Comparison of ENCODE assay signal across 8 mouse cellular contexts in the genomic region with DNA sequence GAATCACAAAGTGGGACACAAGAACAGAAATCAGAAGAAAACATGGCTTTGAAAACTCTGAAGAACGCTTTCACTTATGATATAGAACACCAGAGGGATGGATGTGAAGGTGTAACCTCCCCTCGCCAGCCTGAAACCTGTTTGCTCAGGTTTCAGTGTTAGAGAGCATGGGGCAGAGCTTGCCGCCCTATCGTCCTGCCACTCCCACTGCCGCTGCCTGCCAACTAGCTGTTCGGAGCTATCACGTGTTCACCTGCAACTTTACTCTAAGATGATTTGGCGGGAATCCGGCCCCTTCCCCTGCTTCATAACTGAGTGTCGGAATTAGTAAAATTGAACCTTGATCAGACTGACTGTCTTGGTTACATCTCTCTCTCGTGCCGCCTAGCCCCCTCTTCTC. TPM values are rescaled to one million over a fixed set of nuclear protein-coding genes. Genes with fewer than 3 reads are reported as not detected.
DNase-seq lines count a peak whose midpoint lies in the region; ATAC-seq and TF ChIP-seq lines count a peak whose summit lies in the region.
"Not testable (repeated sequence)": the region's sequence is repeated elsewhere in the genome, so short reads cannot be mapped to it uniquely, and the experiment has no call there.
"Had no signal": no experiment of that assay in that cellular context is flagged by ENCODE, and none has a peak within 500 bp of the region (broad histone marks: within the 10 kb centered on the region; RNA-seq: fewer than 3 reads in every experiment).

No protein-coding gene starts in this region.

- H3K4me1 ChIP-seq in embryonic facial prominence, embryonic 14.5 days (ENCODE audit: control insufficient read depth, insufficient read depth, low read length); heart, embryonic 14.5 days (ENCODE audit: control insufficient read depth in 2 of 2, insufficient read depth in 2 of 2, low read length in 2 of 2); intestine, embryonic 15.5 days (replicated peaks); liver, postnatal 0 days (ENCODE audit: insufficient read depth); stomach, embryonic 14.5 days (ENCODE audit: control insufficient read depth, insufficient read depth, low read length): not testable (repeated sequence)
- H3K4me1 ChIP-seq in liver, embryonic 12.5 days = peaks cover 13% of the 10 kb centered on the region; the same call in 1 of the 2 replicates

- not testable (repeated sequence) for H3K9ac ChIP-seq in embryonic facial prominence, embryonic 14.5 days (ENCODE audit: low read depth, low read length); heart, embryonic 14.5 days (ENCODE audit: low read length); intestine, embryonic 15.5 days; liver, embryonic 12.5 days; liver, postnatal 0 days (replicated peaks); stomach, embryonic 14.5 days (replicated peaks; ENCODE audit: low read depth, low read length)

- not testable (repeated sequence) for H3K36me3 ChIP-seq in embryonic facial prominence, embryonic 14.5 days (ENCODE audit: control insufficient read depth, insufficient read depth, low read length); heart, embryonic 14.5 days (ENCODE audit: control insufficient read depth, insufficient read depth, low read length); intestine, embryonic 15.5 days; liver, embryonic 12.5 days; liver, postnatal 0 days (replicated peaks; ENCODE audit: insufficient read depth, low read length); stomach, embryonic 14.5 days (ENCODE audit: control insufficient read depth, insufficient read depth, low read length)

- ATAC-seq in embryonic facial prominence, embryonic 14.5 days (ENCODE audit: low read depth); heart, embryonic 14.5 days (ENCODE audit: insufficient number of reproducible peaks, insufficient read depth, low FRiP score, low read depth); liver, embryonic 12.5 days; stomach, embryonic 14.5 days (ENCODE audit: insufficient number of reproducible peaks, insufficient read depth, low FRiP score, low read depth): not testable (repeated sequence)
- ATAC-seq in intestine, embryonic 15.5 days = peak; percentile 83
- ATAC-seq in liver, postnatal 0 days = peak; percentile 56

- WGBS in embryonic facial prominence, embryonic 14.5 days = 46% methylated on average over 12 of the region's 12 CpGs
- WGBS in heart, embryonic 14.5 days = 34% methylated on average over 12 of the region's 12 CpGs
- WGBS in intestine, embryonic 15.5 days = 41% methylated on average over 12 of the region's 12 CpGs
- 40% methylated on average over 12 of the region's 12 CpGs for WGBS in liver, embryonic 12.5 days (ENCODE audit: insufficient replicate concordance)
- WGBS in liver, postnatal 0 days (ENCODE audit: insufficient replicate concordance) = 48% methylated on average over 12 of the region's 12 CpGs
- WGBS in stomach, embryonic 14.5 days = 48% methylated on average over 12 of the region's 12 CpGs

- not testable (repeated sequence) for H3K27me3 ChIP-seq in embryonic facial prominence, embryonic 14.5 days (replicated peaks; ENCODE audit: control insufficient read depth, insufficient read depth, low read length); heart, embryonic 14.5 days (ENCODE audit: control insufficient read depth, insufficient read depth, low read length); intestine, embryonic 15.5 days (replicated peaks); liver, embryonic 12.5 days (replicated peaks); liver, postnatal 0 days (ENCODE audit: insufficient read depth, low read length); stomach, embryonic 14.5 days (ENCODE audit: control insufficient read depth, insufficient read depth, low read length)

- H3K4me2 ChIP-seq in embryonic facial prominence, embryonic 14.5 days (ENCODE audit: low read depth, low read length) = not testable (repeated sequence)
- peak overlapping the region; percentile 41 for H3K4me2 ChIP-seq in heart, embryonic 14.5 days (ENCODE audit: low read length)
- H3K4me2 ChIP-seq in intestine, embryonic 15.5 days (replicated peaks) = peak overlapping the region; percentile 37
- peak overlapping the region; percentile 43 for H3K4me2 ChIP-seq in liver, embryonic 12.5 days
- peak overlapping the region; percentile 19; the same call in 1 of the 2 replicates for H3K4me2 ChIP-seq in liver, postnatal 0 days (ENCODE audit: low read depth, low read length)
- H3K4me2 ChIP-seq in stomach, embryonic 14.5 days (replicated peaks; ENCODE audit: low read depth, low read length) = peak overlapping the region; percentile 17; the same call in 1 of the 2 replicates

- not testable (repeated sequence) for H3K27ac ChIP-seq in embryonic facial prominence, embryonic 14.5 days (replicated peaks; ENCODE audit: low read depth, low read length); heart, embryonic 14.5 days (replicated peaks in 1 of 2; ENCODE audit: control insufficient read depth in 1 of 2, insufficient read depth in 1 of 2, low read depth in 2 of 2, low read length in 2 of 2); liver, embryonic 12.5 days; liver, postnatal 0 days (ENCODE audit: low read depth); stomach, embryonic 14.5 days (ENCODE audit: low read length)
- H3K27ac ChIP-seq in intestine, embryonic 15.5 days = 0 out of 2 replicates have a peak overlapping the region, but pooled peaks have one; percentile 19

- peak; percentile 15 for DNase-seq in embryonic facial prominence, embryonic 14.5 days (ENCODE audit: low spot score)
- peak; percentile 32 for DNase-seq in kidney, adult 9 months
- not testable (repeated sequence) for DNase-seq in liver, postnatal 0 days

- not testable (repeated sequence) for H3K4me3 ChIP-seq in embryonic facial prominence, embryonic 14.5 days (ENCODE audit: low read depth, low read length); heart, embryonic 14.5 days (ENCODE audit: control insufficient read depth in 1 of 2, insufficient read depth in 1 of 2, low read depth in 1 of 2, low read length in 2 of 2); liver, embryonic 12.5 days; liver, postnatal 0 days (ENCODE audit: low read depth, low read length); stomach, embryonic 14.5 days (ENCODE audit: low read depth, low read length)
- H3K4me3 ChIP-seq in intestine, embryonic 15.5 days (replicated peaks) = 0 out of 2 replicates have a peak overlapping the region, but pooled peaks have one; percentile 1

- not testable (repeated sequence) for TF ChIP-seq CTCF in liver, postnatal 0 days (IDR thresholded peaks at IDR 0.05; ENCODE audit: low read depth)

- TF ChIP-seq EP300 in liver, postnatal 0 days (IDR thresholded peaks at IDR 0.05; ENCODE audit: low read depth) = not testable (repeated sequence)

- not testable (repeated sequence) for H3K9me3 ChIP-seq in embryonic facial prominence, embryonic 14.5 days (ENCODE audit: control insufficient read depth, low read length); heart, embryonic 14.5 days (ENCODE audit: control insufficient read depth, low read length); intestine, embryonic 15.5 days; liver, embryonic 12.5 days (replicated peaks); liver, postnatal 0 days (ENCODE audit: low read length); stomach, embryonic 14.5 days (ENCODE audit: control insufficient read depth, low read depth, low read length)

RNA-seq across cellular contexts. Expression of a gene that starts 19.8 kb away (rescaled TPM):
- polyA plus RNA-seq in embryonic facial prominence, embryonic 14.5 days (2014; fragmentation: Nextera tagmentation; extraction: Ambion mirVana) = 4.0 and 4.4 TPM in 2 replicates
- 1.5 and 1.7 TPM in 2 replicates for polyA plus RNA-seq in heart, embryonic 14.5 days (2014; fragmentation: Nextera tagmentation; extraction: Ambion mirVana)
- polyA plus RNA-seq in intestine, embryonic 15.5 days (2015; fragmentation: Nextera tagmentation; extraction: Ambion mirVana) = 3.3 and 3.7 TPM in 2 replicates
- 1.9 and 2.2 TPM in 2 replicates for polyA plus RNA-seq in liver, embryonic 12.5 days (2016; fragmentation: Nextera tagmentation; extraction: Ambion mirVana)
- 5.4 and 7.0 TPM in 2 replicates for polyA plus RNA-seq in liver, postnatal 0 days (2015; fragmentation: Nextera tagmentation; extraction: Ambion mirVana)
- 3.8 and 5.1 TPM in 2 replicates for polyA plus RNA-seq in stomach, embryonic 14.5 days (2014; fragmentation: Nextera tagmentation; extraction: Ambion mirVana)

RNA-seq across cellular contexts. Expression of a gene that starts 19.9 kb away (rescaled TPM):
- polyA plus RNA-seq in embryonic facial prominence, embryonic 14.5 days (2014; fragmentation: Nextera tagmentation; extraction: Ambion mirVana) = 11.5 and 12.3 TPM in 2 replicates
- polyA plus RNA-seq in heart, embryonic 14.5 days (2014; fragmentation: Nextera tagmentation; extraction: Ambion mirVana) = 5.1 and 6.4 TPM in 2 replicates
- 7.4 and 9.3 TPM in 2 replicates for polyA plus RNA-seq in intestine, embryonic 15.5 days (2015; fragmentation: Nextera tagmentation; extraction: Ambion mirVana)
- polyA plus RNA-seq in liver, embryonic 12.5 days (2016; fragmentation: Nextera tagmentation; extraction: Ambion mirVana) = 7.1 and 7.2 TPM in 2 replicates
- 6.8 and 7.1 TPM in 2 replicates for polyA plus RNA-seq in liver, postnatal 0 days (2015; fragmentation: Nextera tagmentation; extraction: Ambion mirVana)
- polyA plus RNA-seq in stomach, embryonic 14.5 days (2014; fragmentation: Nextera tagmentation; extraction: Ambion mirVana) = 9.0 and 12.2 TPM in 2 replicates
- polyA plus RNA-seq: activated CD4-positive, CD25-positive, alpha-beta regulatory T cell, adult 4 months had no signal
